Mouse (Mus musculus) T-helper 2 cell (primary cell): ENCODE results near the gene Ddx3x.

ENCODE experiments used
- in situ Hi-C: fragments of 300-600 bp; cut with MboI, MseI; formaldehyde crosslinking; loops from one replicate; pipeline ENCODE4 v1.15.1; 2025; ENCODE audit warnings: high pct_unique_total_duplicates

The Ddx3x gene

DNA sequence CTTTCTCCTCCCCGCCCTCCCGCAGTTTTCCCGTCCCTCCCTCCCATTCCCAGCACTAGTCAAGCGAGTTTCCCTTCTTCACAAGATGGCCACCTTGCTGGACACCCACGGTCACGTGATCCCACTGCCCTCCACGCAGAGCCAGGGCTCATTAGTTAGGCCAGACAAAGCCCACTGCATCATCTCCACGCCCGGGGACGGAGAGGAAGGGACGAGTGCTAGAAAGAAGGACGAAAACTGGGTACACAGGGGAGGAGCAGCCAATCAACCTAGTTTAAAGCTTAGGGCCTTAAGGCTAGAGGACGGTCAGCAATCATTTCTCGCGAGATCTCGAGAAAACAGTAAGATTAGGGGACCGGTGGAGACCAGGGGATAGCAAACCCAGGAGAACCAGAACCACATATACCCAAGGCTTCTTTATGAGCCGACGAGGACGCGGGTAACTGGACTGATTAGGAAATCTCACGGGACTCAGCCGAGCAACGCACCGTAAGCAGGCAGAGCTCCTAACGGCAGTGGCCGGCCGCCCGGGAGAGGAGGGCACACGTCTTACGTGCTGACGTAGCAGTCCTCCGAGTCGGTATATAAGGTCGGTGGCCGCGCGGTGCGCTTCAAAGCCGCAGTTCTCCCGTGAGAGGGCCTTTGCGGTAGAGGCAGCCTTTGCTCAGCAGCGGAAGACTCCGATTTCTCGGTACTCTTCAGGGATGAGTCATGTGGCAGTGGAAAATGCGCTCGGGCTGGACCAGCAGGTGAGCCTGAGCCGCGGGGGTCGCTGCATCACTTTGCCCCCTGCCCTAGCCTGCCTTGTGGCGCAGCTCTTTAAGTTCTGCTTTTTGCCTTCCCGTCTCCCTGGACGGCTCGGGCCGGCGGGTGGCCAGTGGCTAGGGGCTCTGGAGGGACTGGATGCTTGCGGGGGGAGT lies at the start of gene Ddx3x:
TSS of gene Ddx3x (plus strand) at position 562 of the 920 bp plus-strand sequence.
- in situ Hi-C loops: loop anchor here (10.0 kb wide), 1 partner anchor 944 kb away; no protein-coding TSS in a partner anchor

DNA sequence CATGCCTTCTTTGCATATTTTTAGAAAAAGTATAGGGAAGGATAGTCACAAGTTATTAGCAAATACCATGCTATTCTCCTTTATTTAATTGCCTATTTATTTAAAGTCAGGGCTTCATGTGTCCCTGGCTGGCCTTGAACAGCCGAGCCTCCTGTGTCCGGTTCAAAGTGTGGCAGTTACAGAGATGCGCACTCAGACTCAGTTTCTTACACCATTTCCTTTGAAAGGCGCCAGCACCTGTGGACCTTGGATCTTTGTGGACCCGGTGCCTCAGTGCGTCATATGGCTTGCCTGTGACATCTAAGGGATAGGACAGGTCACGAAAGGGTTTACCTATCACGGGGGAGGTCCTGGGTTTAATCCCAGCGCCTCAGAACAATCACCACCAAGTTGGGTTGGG lies 49.5 kb upstream of the Ddx3x start:
- in situ Hi-C loops: loop anchor here (5.0 kb wide), 1 partner anchor 226 kb away; no protein-coding TSS in a partner anchor

DNA sequence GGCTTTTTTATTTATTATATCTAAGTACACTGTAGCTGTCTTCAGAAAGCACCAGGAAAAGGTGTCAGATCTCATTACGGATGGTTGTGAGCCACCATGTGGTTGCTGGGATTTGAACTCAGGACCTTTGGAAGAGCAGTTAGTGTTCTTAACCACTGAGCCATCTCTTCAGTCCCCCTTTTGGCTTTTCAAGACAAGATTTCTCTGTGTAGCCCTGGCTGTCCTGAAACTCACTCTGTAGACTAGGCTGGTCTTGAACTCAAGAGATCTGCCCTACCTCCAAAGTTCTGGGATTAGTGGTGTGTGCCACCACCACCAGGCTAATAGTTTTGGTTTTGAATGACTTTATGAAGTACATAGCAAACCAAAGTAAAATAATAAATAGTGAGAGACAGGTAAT lies 47.9 kb upstream of the Ddx3x start:
- in situ Hi-C loops: loop anchor here (5.0 kb wide), 1 partner anchor 224 kb away; no protein-coding TSS in a partner anchor

DNA sequence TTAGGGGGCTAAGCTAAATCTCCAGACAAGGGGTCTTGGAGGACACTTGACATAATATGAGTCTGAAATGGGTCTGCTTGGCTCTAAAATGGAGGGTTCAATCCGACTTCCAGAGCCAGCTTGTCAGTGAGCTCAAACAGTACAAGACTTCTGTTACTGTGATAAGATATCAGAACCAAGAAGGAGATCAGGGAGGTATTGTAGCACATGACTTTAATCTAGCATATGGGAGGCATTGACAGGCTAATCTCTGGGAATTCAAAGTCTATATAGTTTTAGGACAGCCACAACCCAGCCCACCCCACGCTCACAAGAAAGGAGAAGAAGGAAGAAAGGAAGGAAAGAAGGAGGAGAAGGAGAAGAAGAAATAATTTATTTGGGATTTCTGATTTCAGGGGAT lies 47.1 kb upstream of the Ddx3x start:
- in situ Hi-C loops: loop anchor here (5.0 kb wide), 1 partner anchor 224 kb away; no protein-coding TSS in a partner anchor

DNA sequence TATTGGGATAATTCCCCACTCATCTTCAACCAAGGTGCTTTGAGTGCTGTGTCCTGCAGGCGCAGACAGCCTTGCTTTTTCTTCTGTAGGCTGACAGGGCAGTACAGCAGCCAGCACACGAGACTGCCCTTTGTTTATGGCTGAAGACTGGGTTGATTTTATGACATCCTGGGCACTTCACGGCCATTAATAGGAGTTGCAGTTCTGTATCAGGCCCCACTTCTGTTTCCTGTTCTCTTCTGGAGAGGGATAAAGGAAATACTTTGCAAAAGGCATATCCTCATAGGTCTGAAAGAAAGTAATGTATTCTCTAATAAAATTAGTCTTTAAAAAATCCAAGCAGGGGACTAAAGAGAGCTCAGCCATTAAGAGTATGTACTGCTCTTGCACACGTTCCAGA lies 46.1 kb upstream of the Ddx3x start:
- in situ Hi-C loops: loop anchor here (5.0 kb wide), 1 partner anchor 223 kb away; no protein-coding TSS in a partner anchor

GRCm38 (mm10) chrX:13236100-13236568 lies 44.6 kb upstream of the Ddx3x start:
- in situ Hi-C loops: no loop called here

- in situ Hi-C loops: no loop called here
Measured at GRCm38 (mm10) chrX:13239455-13239854, 41.3 kb upstream of the Ddx3x start.

GRCm38 (mm10) chrX:13240646-13241425 lies 39.9 kb upstream of the Ddx3x start:
- in situ Hi-C loops: no loop called here

GRCm38 (mm10) chrX:13241426-13242319 lies 39.1 kb upstream of the Ddx3x start:
- in situ Hi-C loops: no loop called here

- in situ Hi-C loops: no loop called here
Measured at GRCm38 (mm10) chrX:13242320-13243096, 38.3 kb upstream of the Ddx3x start.

GRCm38 (mm10) chrX:13243133-13244123 lies 37.3 kb upstream of the Ddx3x start:
- in situ Hi-C loops: no loop called here

DNA sequence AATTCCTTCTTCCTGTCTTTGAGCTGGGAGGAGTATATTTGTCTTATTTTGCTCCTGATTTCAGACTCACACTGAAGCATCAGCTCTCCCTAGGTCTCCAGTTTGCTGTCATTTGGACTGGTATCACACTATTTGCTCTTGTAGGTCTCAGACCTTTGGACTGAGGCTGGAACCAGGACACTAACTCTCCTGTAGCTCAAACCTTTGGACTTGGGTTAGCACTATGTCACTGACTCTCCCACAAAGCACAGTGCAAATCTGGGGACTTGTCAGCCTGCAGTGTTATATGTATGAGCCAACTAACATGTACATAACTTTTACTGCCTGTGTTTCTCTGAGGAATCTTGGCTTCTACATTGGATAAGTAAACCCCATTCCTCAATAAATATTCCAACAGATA lies 36.2 kb upstream of the Ddx3x start:
- in situ Hi-C loops: no loop called here

- in situ Hi-C loops: no loop called here
Measured at GRCm38 (mm10) chrX:13245027-13245426, 35.7 kb upstream of the Ddx3x start.

DNA sequence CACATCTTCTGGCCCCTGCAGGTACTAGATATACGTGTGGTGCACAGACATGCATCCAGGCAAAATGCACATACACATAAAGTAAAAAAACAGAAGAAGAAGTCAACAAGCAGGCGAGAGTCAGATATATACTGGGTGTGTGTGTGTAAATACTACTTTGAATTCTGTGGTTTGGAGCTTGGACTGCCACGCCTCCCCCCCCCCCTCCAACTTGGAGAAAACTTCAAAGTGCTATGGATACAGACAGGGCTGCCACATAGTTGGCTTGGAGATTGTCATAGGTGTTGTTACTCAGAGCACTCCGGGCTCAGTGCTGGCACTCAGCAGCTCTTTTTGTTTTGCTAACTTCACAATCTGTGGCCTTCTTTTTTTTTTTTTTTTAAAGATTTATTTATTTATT lies 29.1 kb upstream of the Ddx3x start:
- in situ Hi-C loops: no loop called here

GRCm38 (mm10) chrX:13254273-13254672 lies 26.5 kb upstream of the Ddx3x start:
- in situ Hi-C loops: no loop called here

DNA sequence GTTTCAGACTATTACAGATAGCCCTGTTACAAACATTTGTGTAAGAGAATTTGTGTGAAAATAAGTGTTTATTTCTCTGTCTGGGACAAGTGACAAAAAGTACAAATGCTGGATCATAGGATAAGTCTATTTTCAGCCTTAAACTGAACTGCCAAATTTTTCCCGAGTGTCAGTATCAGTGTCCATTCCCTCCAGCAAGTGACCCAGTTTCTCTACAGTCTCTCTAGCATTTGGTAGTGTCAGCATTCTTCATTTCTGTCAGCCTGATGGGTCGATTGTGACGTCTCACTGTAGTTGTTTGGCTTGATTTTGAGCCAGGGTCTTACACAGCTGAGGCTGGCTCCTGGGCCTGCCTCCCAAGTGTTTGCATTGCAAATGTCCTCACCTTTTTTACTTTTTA lies 17.4 kb upstream of the Ddx3x start:
- in situ Hi-C loops: no loop called here

DNA sequence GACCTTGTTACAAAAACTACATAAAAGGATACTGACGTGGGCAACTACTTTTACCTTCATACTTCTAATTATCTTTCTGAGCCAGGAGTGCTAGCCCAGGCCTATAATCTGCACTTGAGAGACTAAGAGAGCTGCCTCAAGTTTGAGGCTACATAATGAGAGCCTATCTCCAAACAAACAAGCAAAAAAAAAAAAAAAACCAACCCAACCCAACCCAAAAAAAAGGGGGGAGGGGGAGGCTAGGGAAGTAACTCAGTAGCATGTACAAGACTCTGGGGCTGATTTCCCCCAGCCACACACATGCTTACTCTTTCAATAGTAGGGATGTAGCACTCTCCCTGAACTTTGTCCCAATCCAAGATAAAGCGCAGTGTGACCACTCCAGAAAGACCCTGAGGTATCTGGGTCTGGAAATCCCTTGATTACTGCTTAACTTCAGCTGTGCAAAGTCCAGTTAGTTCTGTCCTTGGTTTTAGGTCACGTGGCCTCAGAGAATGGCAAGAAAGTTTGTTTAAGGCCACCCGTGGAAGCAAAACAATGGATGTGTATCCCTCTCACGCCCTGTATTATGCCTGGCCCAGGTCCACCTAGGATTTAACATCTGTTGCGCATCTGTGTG lies 5.1 kb upstream of the Ddx3x start:
- in situ Hi-C loops: no loop called here

DNA sequence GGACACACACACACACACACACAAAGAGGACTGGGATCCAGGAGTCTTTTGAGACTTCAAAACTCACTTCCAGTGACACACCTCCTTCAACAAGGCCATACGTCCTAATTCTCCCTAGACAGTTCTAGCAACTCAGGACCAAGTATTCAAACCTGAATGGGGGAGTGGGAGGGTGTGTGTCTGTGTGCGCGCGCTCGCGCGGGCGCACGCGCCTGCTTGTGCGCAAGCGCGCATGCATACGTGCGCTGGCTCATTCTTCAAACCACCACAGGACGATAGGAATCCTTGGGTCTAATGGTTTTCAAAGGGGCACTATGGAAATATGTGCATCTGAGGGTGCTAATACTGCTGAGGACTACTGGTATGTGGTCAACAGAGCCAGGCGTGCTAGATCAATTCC lies 1.8 kb upstream of the Ddx3x start:
- in situ Hi-C loops: no loop called here

GRCm38 (mm10) chrX:13280037-13280408 lies 747 bp upstream of the Ddx3x start:
- in situ Hi-C loops: loop anchor here (10.0 kb wide), 1 partner anchor 945 kb away; no protein-coding TSS in a partner anchor
